Mouse (Mus musculus): ENCODE measurements at regions not wholly inside any gene's neighbourhood (a gene's known extent, or its start where the extent isn't known, plus 50 kb on each side); places are given as distances from the start of the nearest gene placed in this dataset.

- Histone ChIP-seq H3K27me3 (ENCODE audit: control insufficient read depth, insufficient read depth, low read length) (no peaks in the 10 kb centered on the region), H3K36me3 (ENCODE audit: control insufficient read depth, insufficient read depth, low read length) (no peaks in the 10 kb centered on the region), H3K27ac (replicated peaks; ENCODE audit: low read depth, low read length) (peak overlapping the region; percentile 57), H3K4me1 (ENCODE audit: control insufficient read depth, insufficient read depth, low read length) (peaks cover 14% of the 10 kb centered on the region), H3K9ac (replicated peaks; ENCODE audit: low read length) (no peak overlapping the region), H3K4me2 (ENCODE audit: low read length) (no peak overlapping the region), H3K4me3 (replicated peaks; ENCODE audit: low read depth, low read length) (no peak overlapping the region), H3K9me3 (ENCODE audit: control insufficient read depth, low read length) (no peaks in the 10 kb centered on the region)
- 73% methylated on average over 3 of the region's 3 CpGs for WGBS
- DNase-seq (peak; percentile 45), ATAC-seq (ENCODE audit: low FRiP score, low TSS enrichment) (no peak)
These were observed 195.1 kb upstream of the Sox11 start for GRCm38 (mm10) chr12:27537507-27537906.

GRCm38 (mm10) chr12:27537017-27537416 lies 194.6 kb upstream of the Sox11 start:
- no peak for ATAC-seq (ENCODE audit: low FRiP score, low TSS enrichment)
- Histone ChIP-seq H3K9me3 (ENCODE audit: control insufficient read depth, low read length) (no peaks in the 10 kb centered on the region), H3K4me3 (replicated peaks; ENCODE audit: low read depth, low read length) (no peak overlapping the region), H3K27me3 (ENCODE audit: control insufficient read depth, insufficient read depth, low read length) (no peaks in the 10 kb centered on the region), H3K27ac (replicated peaks; ENCODE audit: low read depth, low read length) (peak overlapping the region; percentile 52), H3K4me1 (ENCODE audit: control insufficient read depth, insufficient read depth, low read length) (peaks cover 14% of the 10 kb centered on the region), H3K9ac (replicated peaks; ENCODE audit: low read length) (no peak overlapping the region), H3K36me3 (ENCODE audit: control insufficient read depth, insufficient read depth, low read length) (no peaks in the 10 kb centered on the region), H3K4me2 (ENCODE audit: low read length) (no peak overlapping the region)
- DNase-seq: peak; percentile 56
- 37% methylated on average over 9 of the region's 9 CpGs for WGBS

- Histone ChIP-seq H3K4me1 (ENCODE audit: control insufficient read depth, insufficient read depth, low read length) (no peaks in the 10 kb centered on the region), H3K27me3 (ENCODE audit: control insufficient read depth, insufficient read depth, low read length) (no peaks in the 10 kb centered on the region), H3K27ac (replicated peaks; ENCODE audit: low read depth, low read length) (no peak overlapping the region), H3K4me3 (replicated peaks; ENCODE audit: low read depth, low read length) (no peak overlapping the region), H3K36me3 (ENCODE audit: control insufficient read depth, insufficient read depth, low read length) (no peaks in the 10 kb centered on the region), H3K9me3 (ENCODE audit: control insufficient read depth, low read length) (no peaks in the 10 kb centered on the region), H3K9ac (replicated peaks; ENCODE audit: low read length) (no peak overlapping the region), H3K4me2 (ENCODE audit: low read length) (no peak overlapping the region)
- no peak for DNase-seq
- 60% methylated on average over 2 of the region's 2 CpGs for WGBS
- ATAC-seq (ENCODE audit: low FRiP score, low TSS enrichment): no peak
These were observed 183.2 kb upstream of the Sox11 start for GRCm38 (mm10) chr12:27525604-27526003.

- 77% methylated on average over 3 of the region's 3 CpGs for WGBS
- DNase-seq: no peak
- Histone ChIP-seq H3K4me3 (replicated peaks; ENCODE audit: low read depth, low read length) (no peak overlapping the region), H3K27ac (replicated peaks; ENCODE audit: low read depth, low read length) (no peak overlapping the region), H3K36me3 (ENCODE audit: control insufficient read depth, insufficient read depth, low read length) (no peaks in the 10 kb centered on the region), H3K4me2 (ENCODE audit: low read length) (no peak overlapping the region), H3K9ac (replicated peaks; ENCODE audit: low read length) (no peak overlapping the region), H3K4me1 (ENCODE audit: control insufficient read depth, insufficient read depth, low read length) (no peaks in the 10 kb centered on the region), H3K9me3 (ENCODE audit: control insufficient read depth, low read length) (no peaks in the 10 kb centered on the region), H3K27me3 (ENCODE audit: control insufficient read depth, insufficient read depth, low read length) (no peaks in the 10 kb centered on the region)
- ATAC-seq (ENCODE audit: low FRiP score, low TSS enrichment): no peak
These were observed 170.9 kb upstream of the Sox11 start for GRCm38 (mm10) chr12:27513253-27513652.

GRCm38 (mm10) chr12:27508226-27508560 lies 165.8 kb upstream of the Sox11 start:
- Histone ChIP-seq H3K27ac (replicated peaks; ENCODE audit: low read depth, low read length) (no peak overlapping the region), H3K36me3 (ENCODE audit: control insufficient read depth, insufficient read depth, low read length) (no peaks in the 10 kb centered on the region), H3K4me1 (ENCODE audit: control insufficient read depth, insufficient read depth, low read length) (peaks cover 6% of the 10 kb centered on the region; the same call in 1 of the 2 replicates), H3K9me3 (ENCODE audit: control insufficient read depth, low read length) (no peaks in the 10 kb centered on the region), H3K4me3 (replicated peaks; ENCODE audit: low read depth, low read length) (no peak overlapping the region), H3K27me3 (ENCODE audit: control insufficient read depth, insufficient read depth, low read length) (no peaks in the 10 kb centered on the region), H3K9ac (replicated peaks; ENCODE audit: low read length) (no peak overlapping the region), H3K4me2 (ENCODE audit: low read length) (no peak overlapping the region)
- ATAC-seq (ENCODE audit: low FRiP score, low TSS enrichment) (no peak), DNase-seq (no peak)

- no peaks in the 10 kb centered on the region for H3K36me3 ChIP-seq (ENCODE audit: control insufficient read depth, insufficient read depth, low read length)
- DNase-seq (no peak), ATAC-seq (ENCODE audit: low FRiP score, low TSS enrichment) (no peak)
- H3K27me3 ChIP-seq (ENCODE audit: control insufficient read depth, insufficient read depth, low read length): no peaks in the 10 kb centered on the region
- H3K27ac ChIP-seq (replicated peaks; ENCODE audit: low read depth, low read length): no peak overlapping the region
- no peak overlapping the region for H3K9ac ChIP-seq (replicated peaks; ENCODE audit: low read length)
- no peaks in the 10 kb centered on the region for H3K9me3 ChIP-seq (ENCODE audit: control insufficient read depth, low read length)
- no peak overlapping the region for H3K4me2 ChIP-seq (ENCODE audit: low read length)
- no peak overlapping the region for H3K4me3 ChIP-seq (replicated peaks; ENCODE audit: low read depth, low read length)
- 50% methylated on average over 5 of the region's 5 CpGs for WGBS
- peaks cover 11% of the 10 kb centered on the region for H3K4me1 ChIP-seq (ENCODE audit: control insufficient read depth, insufficient read depth, low read length)
These were observed 165.3 kb upstream of the Sox11 start for GRCm38 (mm10) chr12:27507523-27508225.

- peaks cover 21% of the 10 kb centered on the region for H3K4me1 ChIP-seq (ENCODE audit: control insufficient read depth, insufficient read depth, low read length)
- WGBS: 12% methylated on average over 6 of the region's 6 CpGs
- no peak overlapping the region for H3K4me2 ChIP-seq (ENCODE audit: low read length)
- H3K27me3 ChIP-seq (ENCODE audit: control insufficient read depth, insufficient read depth, low read length): no peaks in the 10 kb centered on the region
- no peak; the same call in 1 of the 2 replicates for ATAC-seq (ENCODE audit: low FRiP score, low TSS enrichment)
- no peaks in the 10 kb centered on the region for H3K9me3 ChIP-seq (ENCODE audit: control insufficient read depth, low read length)
- H3K27ac ChIP-seq (replicated peaks; ENCODE audit: low read depth, low read length): peak overlapping the region; percentile 74
- H3K9ac ChIP-seq (replicated peaks; ENCODE audit: low read length): no peak overlapping the region
- no peaks in the 10 kb centered on the region for H3K36me3 ChIP-seq (ENCODE audit: control insufficient read depth, insufficient read depth, low read length)
- no peak overlapping the region for H3K4me3 ChIP-seq (replicated peaks; ENCODE audit: low read depth, low read length)
- peak; percentile 54 for DNase-seq
These were observed 160.5 kb upstream of the Sox11 start for GRCm38 (mm10) chr12:27502716-27503486.

- Histone ChIP-seq H3K27me3 (ENCODE audit: control insufficient read depth, insufficient read depth, low read length) (no peaks in the 10 kb centered on the region), H3K4me3 (replicated peaks; ENCODE audit: low read depth, low read length) (no peak overlapping the region), H3K36me3 (ENCODE audit: control insufficient read depth, insufficient read depth, low read length) (no peaks in the 10 kb centered on the region), H3K4me1 (ENCODE audit: control insufficient read depth, insufficient read depth, low read length) (peaks cover 42% of the 10 kb centered on the region), H3K27ac (replicated peaks; ENCODE audit: low read depth, low read length) (no peak overlapping the region), H3K4me2 (ENCODE audit: low read length) (no peak overlapping the region), H3K9ac (replicated peaks; ENCODE audit: low read length) (no peak overlapping the region), H3K9me3 (ENCODE audit: control insufficient read depth, low read length) (no peaks in the 10 kb centered on the region)
- DNase-seq (no peak), ATAC-seq (ENCODE audit: low FRiP score, low TSS enrichment) (no peak)
- WGBS: 35% methylated on average over 5 of the region's 5 CpGs
These were observed 158.1 kb upstream of the Sox11 start for GRCm38 (mm10) chr12:27500516-27500915.

- Histone ChIP-seq H3K27me3 (ENCODE audit: control insufficient read depth, insufficient read depth, low read length) (no peaks in the 10 kb centered on the region), H3K27ac (replicated peaks; ENCODE audit: low read depth, low read length) (no peak overlapping the region), H3K36me3 (ENCODE audit: control insufficient read depth, insufficient read depth, low read length) (no peaks in the 10 kb centered on the region), H3K9me3 (ENCODE audit: control insufficient read depth, low read length) (no peaks in the 10 kb centered on the region), H3K4me3 (replicated peaks; ENCODE audit: low read depth, low read length) (no peak overlapping the region), H3K4me1 (ENCODE audit: control insufficient read depth, insufficient read depth, low read length) (peaks cover 46% of the 10 kb centered on the region), H3K4me2 (ENCODE audit: low read length) (no peak overlapping the region), H3K9ac (replicated peaks; ENCODE audit: low read length) (no peak overlapping the region)
- no peak for ATAC-seq (ENCODE audit: low FRiP score, low TSS enrichment)
- 36% methylated on average over 2 of the region's 2 CpGs for WGBS
- no peak for DNase-seq
These were observed 156.9 kb upstream of the Sox11 start for GRCm38 (mm10) chr12:27499276-27499675.
